Mouse (Mus musculus): Measurements from ENCODE around the gene Ccz1. TPM values are rescaled to one million over a fixed set of nuclear protein-coding genes. Genes with fewer than 3 reads are reported as not detected.

Ccz1 gene
- total RNA-seq (2023; ENCODE audit: inconsistent age) = 90.9 to 101 TPM (median 96.0 TPM) in 4 replicates

GRCm38 (mm10) chr5:144014551-144015311, at the start of gene Ccz1:
TSS of gene Ccz1 (minus strand) at chr5:144014877.

GRCm38 (mm10) chr5:144026620-144027263, 12.1 kb upstream of the Ccz1 start, which contains the start of gene Ocm:
TSS of gene Ocm (minus strand) at chr5:144026670.

Other genes with a start within 250 kb of the Ccz1 start
- gene Eif2ak1, start 197.1 kb downstream of the Ccz1 start, total RNA-seq (2023; ENCODE audit: inconsistent age) = 42.4 to 49.4 TPM (median 46.2 TPM) in 4 replicates
- gene Ankrd61, start 117.2 kb downstream of the Ccz1 start, total RNA-seq (2023; ENCODE audit: inconsistent age) = 0.45 to 0.90 TPM in 2 of 4 replicates, not detected in the others
- gene Aimp2, start 105.0 kb downstream of the Ccz1 start, total RNA-seq (2023; ENCODE audit: inconsistent age) = 14.3 to 19.4 TPM (median 17.4 TPM) in 4 replicates
- gene Pms2, start 104.9 kb downstream of the Ccz1 start, total RNA-seq (2023; ENCODE audit: inconsistent age) = 24.8 to 34.9 TPM (median 28.0 TPM) in 4 replicates
- gene Gm42421, start 86.7 kb downstream of the Ccz1 start, total RNA-seq (2023; ENCODE audit: inconsistent age) = 0.81 to 4.3 TPM (median 2.7 TPM) in 4 replicates
- gene Rsph10b, start 81.8 kb downstream of the Ccz1 start, total RNA-seq (2023; ENCODE audit: inconsistent age) = 0.67 to 2.5 TPM (median 0.93 TPM) in 4 replicates
- not detected in 4 replicates for gene Ocm, start 11.8 kb upstream of the Ccz1 start, total RNA-seq (2023; ENCODE audit: inconsistent age)
- 50.8 to 52.9 TPM (median 51.7 TPM) in 4 replicates for gene Lmtk2, start 85.6 kb upstream of the Ccz1 start, total RNA-seq (2023; ENCODE audit: inconsistent age)
- gene Bhlha15, start 175.4 kb upstream of the Ccz1 start, total RNA-seq (2023; ENCODE audit: inconsistent age) = 6.6 to 8.0 TPM (median 7.1 TPM) in 4 replicates
- gene Tecpr1, start 208.7 kb upstream of the Ccz1 start, total RNA-seq (2023; ENCODE audit: inconsistent age) = 192 to 216 TPM (median 212 TPM) in 4 replicates
- 106 to 116 TPM (median 108 TPM) in 4 replicates for gene Bri3, start 229.6 kb upstream of the Ccz1 start, total RNA-seq (2023; ENCODE audit: inconsistent age)